Mouse (Mus musculus) mesoderm, embryonic 11.5 days (tissue): Measurements from ENCODE around the gene Olfr1012.
"Not testable (repeated sequence)": the region's sequence is repeated elsewhere in the genome, so short reads cannot be mapped to it uniquely, and the experiment has no call there.

Experiments used
- DNase-seq: peaks from one replicate; pipeline ENCODE4 v3.0.0-alpha.2; 2012; ENCODE audit warnings: low read depth, low spot score

Olfr1012 gene

DNA sequence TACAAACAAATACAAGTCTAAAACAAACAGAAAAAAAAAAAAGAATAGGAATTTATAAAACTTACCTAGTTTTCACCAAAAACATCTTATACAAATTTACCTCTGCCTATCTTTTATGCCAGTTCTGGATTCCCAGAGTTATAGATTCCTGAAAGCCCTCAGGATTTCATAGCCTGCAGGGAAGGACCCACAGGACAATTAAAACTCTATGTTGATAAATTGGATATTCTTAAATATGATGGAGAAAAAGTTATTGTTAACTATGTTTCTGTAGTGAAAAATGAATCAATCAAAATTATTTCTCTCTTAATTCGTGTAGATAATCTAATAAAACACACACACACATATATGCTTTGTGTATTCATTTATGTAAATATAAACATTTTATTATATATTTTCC, at the start of gene Olfr1012:
Gene Olfr1012 (minus strand): TSS at position 101 of the 400 bp plus-strand sequence.
- DNase-seq, result no peak

DNA sequence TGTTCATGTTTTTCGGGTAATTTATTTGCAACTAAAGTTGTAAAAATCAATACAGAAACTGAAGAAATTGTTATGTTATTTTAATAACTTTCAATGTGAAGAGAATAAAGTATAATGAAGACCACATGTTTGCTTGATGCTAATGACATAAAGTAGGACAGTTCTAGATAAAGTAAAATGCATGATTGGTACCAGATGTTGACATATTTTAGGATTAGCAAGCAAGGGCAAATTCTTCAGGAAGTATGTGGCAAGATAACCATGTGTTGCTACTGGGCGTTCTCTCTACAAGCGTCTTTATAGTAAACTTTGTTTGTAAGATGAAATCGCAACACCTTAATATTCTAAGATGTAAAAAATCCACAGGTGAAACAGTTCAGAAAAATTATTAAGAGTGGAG, 41.9 kb upstream of the Olfr1012 start:
- peak; percentile 15 for DNase-seq

DNA sequence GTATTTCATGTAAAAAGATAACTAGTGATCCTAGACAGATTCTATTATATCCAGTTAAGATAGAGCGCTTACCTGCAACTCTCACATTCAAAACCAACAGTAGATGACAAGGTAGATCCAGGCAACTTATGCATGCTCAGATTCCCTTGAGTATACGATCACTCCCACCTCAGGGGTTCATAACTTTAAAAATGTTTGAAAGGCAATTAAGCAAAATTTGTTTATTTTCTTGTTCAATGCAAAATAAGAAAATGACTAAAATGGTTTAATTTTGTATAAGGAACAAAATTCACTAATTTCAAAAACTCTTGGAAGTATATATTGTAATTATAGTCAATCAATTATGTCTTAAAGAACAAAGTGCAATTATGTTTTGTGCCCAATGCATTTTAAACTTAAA, 39.9 kb upstream of the Olfr1012 start, which contains the start of gene Olfr1016:
Gene Olfr1016 (minus strand): TSS at position 101 of the 400 bp plus-strand sequence.
- DNase-seq, result no peak

DNA sequence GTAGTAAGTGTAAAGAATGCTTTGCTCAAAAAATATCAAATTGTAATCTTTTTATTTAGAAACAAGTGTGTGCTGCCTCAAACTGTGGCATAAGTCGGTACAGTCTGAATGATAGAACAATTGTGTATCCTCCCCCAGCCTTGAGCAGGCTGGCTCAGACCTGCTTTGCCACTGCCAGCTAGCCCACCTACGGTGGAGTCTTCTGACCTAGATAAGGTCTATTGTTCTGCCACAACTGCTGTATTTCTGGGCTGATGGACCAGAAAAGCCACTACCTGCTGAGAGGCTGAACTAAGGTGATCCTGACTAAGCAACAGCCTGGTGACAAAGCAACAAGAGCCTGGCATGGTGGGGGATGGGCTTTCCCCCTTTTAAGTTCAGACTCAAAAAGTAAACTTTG, 29.8 kb upstream of the Olfr1012 start:
- DNase-seq, result no peak

DNA sequence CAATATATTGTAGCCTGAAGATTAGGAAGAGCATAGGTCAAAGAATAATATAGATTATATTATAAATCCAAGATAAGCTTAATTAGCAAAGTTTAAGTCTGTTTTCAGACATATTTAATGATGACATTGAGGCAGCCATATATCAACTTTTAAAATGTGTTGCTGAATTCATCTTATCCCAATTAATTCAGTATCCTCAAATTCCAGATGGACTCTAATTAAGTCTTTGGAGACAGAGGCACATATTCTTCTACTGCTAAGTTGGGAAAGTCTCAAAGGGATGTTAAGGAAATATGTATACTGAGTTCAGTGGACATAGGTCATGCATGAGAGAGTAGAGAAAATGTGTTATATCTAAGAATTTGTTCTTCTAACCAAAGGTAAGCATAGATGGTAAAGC, 19.2 kb upstream of the Olfr1012 start, which contains the start of gene Olfr1015:
Gene Olfr1015 (plus strand): TSS at position 301 of the 400 bp plus-strand sequence.
- DNase-seq, result no peak

DNA sequence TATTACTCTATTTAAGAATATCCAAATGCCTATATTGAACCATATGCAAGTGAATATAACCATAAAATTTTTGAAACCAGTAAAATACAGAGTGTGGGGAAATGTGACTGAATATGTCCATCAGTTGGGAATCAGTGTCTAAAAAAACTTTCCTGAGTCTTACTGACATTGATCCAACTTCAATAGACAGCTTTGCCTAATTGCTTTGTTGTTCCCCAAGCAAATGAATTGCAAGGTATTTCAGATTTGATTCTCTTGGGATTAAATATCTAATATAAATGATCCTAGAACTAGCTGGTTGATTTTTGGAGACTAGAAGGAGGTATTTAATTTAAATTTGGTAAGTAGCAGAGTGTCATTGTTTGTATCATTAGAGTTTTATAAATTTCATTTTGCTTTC, 9.8 kb upstream of the Olfr1012 start, which contains the start of gene Olfr1014:
Gene Olfr1014 (plus strand): TSS at position 301 of the 400 bp plus-strand sequence.
- no peak for DNase-seq

DNA sequence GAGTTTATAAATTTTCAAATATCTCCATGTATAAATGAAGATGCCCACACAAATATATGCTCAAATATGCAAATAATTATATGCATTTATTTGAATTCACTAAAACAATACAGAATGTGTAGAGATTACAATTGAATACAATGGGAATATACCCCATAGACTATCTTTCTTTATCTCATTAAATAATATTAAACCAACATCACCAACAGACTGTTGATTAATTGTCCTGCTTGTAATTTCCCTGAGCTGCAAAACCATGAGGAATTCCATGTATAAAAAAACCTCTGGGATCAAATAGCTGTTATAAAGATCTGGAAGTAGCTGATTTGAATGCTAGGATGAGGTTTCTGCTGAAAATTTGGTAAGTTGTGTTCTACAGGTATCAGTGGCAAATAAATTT, 4.2 kb upstream of the Olfr1012 start, which contains the start of gene Olfr1013:
Gene Olfr1013 (plus strand): TSS at position 301 of the 400 bp plus-strand sequence.
- no peak for DNase-seq

DNA sequence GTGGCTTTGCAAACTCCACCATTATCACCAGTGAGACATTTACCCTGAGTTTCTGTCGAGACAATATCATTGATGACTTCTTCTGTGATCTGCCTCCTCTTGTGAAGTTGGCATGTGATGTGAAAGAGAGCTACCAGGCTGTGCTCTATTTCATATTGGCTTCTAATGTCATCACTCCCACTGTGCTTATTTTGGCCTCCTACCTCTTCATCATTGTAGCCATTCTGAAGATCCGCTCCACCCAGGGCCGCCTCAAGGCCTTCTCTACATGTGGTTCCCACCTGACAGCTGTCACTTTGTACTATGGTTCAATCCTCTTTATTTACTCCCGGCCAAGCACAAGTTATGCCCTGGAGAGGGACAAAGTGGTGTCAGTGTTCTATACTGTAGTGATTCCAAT, 8.7 kb downstream of the Olfr1012 start:
- no peak for DNase-seq

DNA sequence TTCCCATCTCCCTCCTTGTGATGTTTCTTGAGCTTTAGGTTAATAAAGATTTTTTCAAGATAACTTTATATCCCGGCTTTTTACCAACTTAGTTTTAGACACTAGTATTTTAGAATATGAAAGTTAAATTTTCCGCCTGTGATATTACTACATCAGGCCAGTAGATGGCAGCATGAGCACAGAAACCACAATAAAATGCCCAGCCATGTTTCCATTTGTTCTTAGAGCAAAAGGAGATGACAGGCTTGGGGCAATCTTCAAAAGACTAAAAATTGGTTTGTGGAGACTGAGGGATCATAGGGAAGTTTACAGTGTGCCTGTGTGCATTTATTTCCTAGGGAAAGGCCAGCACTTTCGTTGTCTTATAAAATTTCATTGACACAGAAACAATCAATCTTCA, 36.8 kb downstream of the Olfr1012 start:
- DNase-seq, result peak; percentile 41

DNA sequence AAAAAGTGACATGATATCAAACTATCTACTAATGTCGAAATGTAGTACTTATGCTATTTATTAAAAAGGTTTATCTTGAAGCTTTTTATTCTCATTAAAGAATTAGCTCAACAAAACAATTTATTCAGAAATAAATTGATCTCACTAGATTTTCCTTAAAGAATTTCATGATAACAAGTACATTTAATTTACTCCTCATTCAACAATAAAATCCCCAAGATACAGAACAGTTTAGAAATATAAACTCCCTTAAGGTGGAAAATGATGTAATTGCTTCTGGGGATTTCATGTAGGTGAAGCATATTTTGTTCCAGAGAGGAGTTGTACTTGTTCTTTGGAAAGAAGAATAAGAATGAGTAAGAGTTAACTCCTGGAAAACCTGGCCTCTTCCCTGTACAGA, 47.4 kb downstream of the Olfr1012 start, which contains the start of gene Olfr1009:
Gene Olfr1009 (plus strand): TSS at position 301 of the 400 bp plus-strand sequence.
- DNase-seq, result no peak

DNA sequence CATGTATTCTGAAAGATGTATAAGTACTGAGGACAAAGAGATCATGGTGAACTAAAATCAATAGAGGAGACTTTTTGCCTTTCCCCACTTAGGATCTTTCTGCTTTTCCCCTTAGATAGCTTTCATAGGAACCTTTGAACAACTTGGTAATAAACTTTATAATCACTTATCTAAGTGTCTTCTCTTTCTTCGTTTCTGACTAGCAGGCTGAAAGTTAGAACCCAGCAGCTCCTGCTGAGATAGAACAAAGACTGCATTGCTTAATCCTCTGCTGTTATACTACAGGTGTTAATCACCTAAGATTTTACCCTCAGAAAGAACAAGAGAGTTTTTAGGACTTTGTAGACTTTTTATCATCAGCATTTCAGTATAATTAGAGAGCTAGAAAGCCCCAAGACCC, 51.4 kb downstream of the Olfr1012 start:
- no peak for DNase-seq

DNA sequence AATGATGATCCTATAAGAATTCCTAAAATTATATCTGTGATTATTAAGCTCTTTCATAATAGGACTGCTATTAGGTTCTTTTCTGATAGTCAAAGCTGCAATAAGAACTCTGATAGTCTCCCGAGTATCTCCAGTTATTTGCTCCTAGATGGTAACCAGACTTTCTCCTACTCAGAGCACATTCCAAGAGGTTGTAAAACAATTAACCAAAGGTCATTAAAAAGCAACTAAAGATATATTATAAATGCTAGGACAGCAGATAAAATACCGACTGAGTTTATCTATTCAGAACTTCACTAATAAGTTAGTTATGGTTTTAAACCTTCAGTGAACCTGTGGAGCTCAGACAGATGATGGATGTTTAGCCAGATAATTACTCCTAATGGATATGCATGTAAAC, 51.9 kb downstream of the Olfr1012 start:
- DNase-seq, result not testable (repeated sequence)
